Mouse (Mus musculus) MEL (cell line): ENCODE data around the gene Nudt13.

Source experiments
- CHD1 ChIP-seq: IDR thresholded peaks from 2 replicates; pipeline ENCODE4 v1.6.1; 2012; ENCODE audit warnings: low read depth, mild to moderate bottlenecking, inconsistent platforms, low read length, improper control_type of control experiment
- CTCF ChIP-seq, 3 experiments: IDR thresholded peaks in 2 of 3; conservative IDR thresholded peaks in 1 of 3; 2 replicates each; pipeline ENCODE4 v1.5.1; 2011 to 2012; ENCODE audit warnings: low read length in 3 of 3, low read depth in 2 of 3, mild to moderate bottlenecking in 2 of 3, improper control_type of control experiment in 1 of 3, inconsistent platforms in 1 of 3, mixed read lengths in 1 of 3, moderate library complexity in 1 of 3; ENCODE audit not compliant: control insufficient read depth in 1 of 3, insufficient read depth in 1 of 3, poor library complexity in 1 of 3, severe bottlenecking in 1 of 3
- E2F4 ChIP-seq: IDR thresholded peaks from 2 replicates; pipeline ENCODE4 v1.6.1; 2011; ENCODE audit warnings: low read depth, low read length, improper control_type of control experiment, borderline replicate concordance
- GATA1 ChIP-seq: IDR thresholded peaks from 2 replicates; pipeline ENCODE4 v1.6.1; 2011; ENCODE audit warnings: low read depth, low read length, improper control_type of control experiment
- KAT2A ChIP-seq: conservative IDR thresholded peaks from 2 replicates; pipeline ENCODE4 v1.6.1; 2012; ENCODE audit warnings: low read depth, low read length, improper control_type of control experiment, inconsistent platforms
- MAFK ChIP-seq: IDR thresholded peaks from 2 replicates; pipeline ENCODE4 v1.6.1; 2011; ENCODE audit warnings: low read depth, mild to moderate bottlenecking, low read length, improper control_type of control experiment, borderline replicate concordance
- MEF2A ChIP-seq: IDR thresholded peaks from 2 replicates; pipeline ENCODE4 v1.6.1; 2014; ENCODE audit warnings: low read depth, mild to moderate bottlenecking, inconsistent platforms, low read length, improper control_type of control experiment; ENCODE audit not compliant: poor library complexity, insufficient replicate concordance, severe bottlenecking; ENCODE audit errors: extremely low read depth
- POLR2A ChIP-seq, 2 experiments: IDR thresholded peaks; 2 replicates each; pipeline ENCODE4 v1.6.1; 2011 to 2012; ENCODE audit warnings: low read length in 2 of 2, mild to moderate bottlenecking in 2 of 2, control low read depth in 1 of 2, improper control_type of control experiment in 1 of 2, low read depth in 1 of 2, moderate library complexity in 1 of 2; ENCODE audit not compliant: control insufficient read depth in 1 of 2, insufficient read depth in 1 of 2, poor library complexity in 1 of 2
- POLR2AphosphoS2 ChIP-seq: IDR thresholded peaks from 2 replicates; pipeline ENCODE4 v1.6.1; 2011; ENCODE audit warnings: low read length, improper control_type of control experiment
- TAL1 ChIP-seq: IDR thresholded peaks from 2 replicates; pipeline ENCODE4 v1.6.1; 2012; ENCODE audit warnings: mild to moderate bottlenecking, inconsistent platforms, low read length, moderate library complexity, mixed read lengths
- UBTF ChIP-seq: IDR thresholded peaks from 2 replicates; pipeline ENCODE4 v1.6.1; 2012; ENCODE audit warnings: low read depth, mild to moderate bottlenecking, inconsistent platforms, low read length, improper control_type of control experiment, moderate library complexity, borderline replicate concordance; ENCODE audit not compliant: insufficient read depth

DNA sequence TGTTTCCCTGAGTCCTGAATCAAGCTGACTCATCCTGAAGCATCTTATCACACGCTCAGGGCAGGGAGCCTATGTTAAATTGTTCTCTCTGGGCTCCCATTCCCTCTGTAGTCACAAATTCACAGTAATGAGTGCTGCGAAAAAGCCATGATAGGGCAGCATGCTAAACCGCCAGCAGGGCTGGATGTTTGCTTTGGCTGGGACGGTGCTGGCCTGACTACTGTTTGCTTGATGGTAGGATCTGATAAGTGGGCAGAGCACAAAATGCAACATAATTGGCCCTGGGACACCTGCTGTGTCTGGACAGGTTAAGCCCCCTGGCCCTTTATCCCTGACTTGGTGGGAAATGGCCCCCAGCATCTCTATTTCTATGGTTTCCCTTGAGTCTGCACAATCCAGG is 3.1 kb upstream of the Nudt13 start:
- TF ChIP-seq UBTF (no peak), E2F4 (no peak), CHD1 (no peak), KAT2A (no peak), MAFK (no peak), GATA1 (no peak), POLR2A (IDR thresholded peaks at IDR 0.05; ENCODE audit: control insufficient read depth in 1 of 2, insufficient read depth in 1 of 2, low read depth in 1 of 2, low read length in 2 of 2, poor library complexity in 1 of 2) (no peak), TAL1 (no peak), POLR2AphosphoS2 (no peak), CTCF (IDR thresholded peaks at IDR 0.05 in 2 of 3, conservative IDR thresholded peaks at IDR 0.05 in 1 of 3; ENCODE audit: control insufficient read depth in 1 of 3, insufficient read depth in 1 of 3, low read depth in 2 of 3, low read length in 3 of 3, poor library complexity in 1 of 3, severe bottlenecking in 1 of 3) (no peak), MEF2A (no peak)
